Mouse (Mus musculus) right cerebral cortex, postnatal 25 days (tissue): ENCODE results near the gene Mthfd1l.

Experiments
- DNase-seq: peaks from one replicate; pipeline ENCODE4 v3.0.0; 2022

Mthfd1l gene

GRCm38 (mm10) chr10:3972981-3973588 is at the start of gene Mthfd1l:
TSS of gene Mthfd1l (plus strand) at chr10:3973118.
- DNase-seq = peak; percentile 80

GRCm38 (mm10) chr10:3928008-3928545 is 44.8 kb upstream of the Mthfd1l start:
- no peak for DNase-seq

- DNase-seq = no peak
These were observed 41.1 kb upstream of the Mthfd1l start for GRCm38 (mm10) chr10:3931831-3932230.

- no peak for DNase-seq
These were observed 39.5 kb upstream of the Mthfd1l start for GRCm38 (mm10) chr10:3933311-3933940.

- no peak for DNase-seq
These were observed 36.1 kb upstream of the Mthfd1l start for GRCm38 (mm10) chr10:3936864-3937263.

GRCm38 (mm10) chr10:3939895-3940595 is 32.9 kb upstream of the Mthfd1l start:
- no peak for DNase-seq

GRCm38 (mm10) chr10:3940596-3940975 is 32.3 kb upstream of the Mthfd1l start:
- DNase-seq = no peak

- no peak for DNase-seq
These were observed 31.7 kb upstream of the Mthfd1l start for GRCm38 (mm10) chr10:3941054-3941757.

- no peak for DNase-seq
These were observed 30.6 kb upstream of the Mthfd1l start for GRCm38 (mm10) chr10:3942289-3942688.

GRCm38 (mm10) chr10:3943492-3944395 is 29.2 kb upstream of the Mthfd1l start:
- DNase-seq = peak; percentile 22

GRCm38 (mm10) chr10:3946871-3947270 is 26.0 kb upstream of the Mthfd1l start:
- DNase-seq = no peak

GRCm38 (mm10) chr10:3947346-3947745 is 25.6 kb upstream of the Mthfd1l start:
- no peak for DNase-seq

GRCm38 (mm10) chr10:3949306-3949705 is 23.6 kb upstream of the Mthfd1l start:
- DNase-seq = no peak

- no peak for DNase-seq
These were observed 16.4 kb upstream of the Mthfd1l start for GRCm38 (mm10) chr10:3956471-3956870.

GRCm38 (mm10) chr10:3958591-3958990 is 14.3 kb upstream of the Mthfd1l start:
- DNase-seq = no peak

- no peak for DNase-seq
These were observed 3.9 kb upstream of the Mthfd1l start for GRCm38 (mm10) chr10:3969026-3969425.

- no peak for DNase-seq
These were observed 681 bp upstream of the Mthfd1l start for GRCm38 (mm10) chr10:3972237-3972636.

- DNase-seq = peak; percentile 86
These were observed 712 bp downstream of the Mthfd1l start for GRCm38 (mm10) chr10:3973589-3974070.

GRCm38 (mm10) chr10:3974380-3974779 is 1.5 kb downstream of the Mthfd1l start:
- no peak for DNase-seq

- no peak for DNase-seq
These were observed 3.1 kb downstream of the Mthfd1l start for GRCm38 (mm10) chr10:3975898-3976622.

- no peak for DNase-seq
These were observed 3.7 kb downstream of the Mthfd1l start for GRCm38 (mm10) chr10:3976623-3977010.
